Mouse (Mus musculus) thymus, adult 2 months (tissue): ENCODE results near the gene Zfp213.

Source experiments
- CTCF ChIP-seq: fragments of 200-500 bp; IDR thresholded peaks from 2 replicates; pipeline ENCODE4 v1.5.1; 2012; ENCODE audit warnings: mild to moderate bottlenecking, control low read depth, low read length, moderate library complexity, borderline replicate concordance; ENCODE audit not compliant: control insufficient read depth, poor library complexity, insufficient read depth; ENCODE audit errors: extremely low read depth
- POLR2A ChIP-seq: fragments of 200-500 bp; IDR thresholded peaks from 2 replicates; pipeline ENCODE4 v1.6.1; 2012; ENCODE audit warnings: mild to moderate bottlenecking, low read length, control low read depth, moderate library complexity; ENCODE audit not compliant: control insufficient read depth, poor library complexity, insufficient read depth; ENCODE audit errors: extremely low read depth

- no peak for TF ChIP-seq CTCF
- no peak for TF ChIP-seq POLR2A
Observed at GRCm38 (mm10) chr17:23571084-23571483, 7.0 kb upstream of the Zfp213 start.
